Mouse (Mus musculus) heart, embryonic 11.5 days (tissue): ENCODE results near the gene Arhgef25. TPM values are rescaled to one million over a fixed set of nuclear protein-coding genes. Genes with fewer than 3 reads are reported as not detected.

Experiments used
- ATAC-seq: fragments of 200-750 bp; cut with Nextera tagmentation; replicated peaks from 2 replicates; pipeline ENCODE4 v1.8.0; 2017; ENCODE audit warnings: moderate library complexity; ENCODE audit not compliant: insufficient number of reproducible peaks, low FRiP score, low TSS enrichment
- H3K27ac ChIP-seq: fragments of 300-500 bp; sonication (generic); 2 replicates; pipeline ENCODE4 v1.5.1; 2014; ENCODE audit warnings: mild to moderate bottlenecking, low read depth, low read length
- H3K27me3 ChIP-seq: fragments of 300-500 bp; sonication (generic); 2 replicates; pipeline ENCODE4 v1.6.1; 2014; ENCODE audit warnings: mild to moderate bottlenecking, low read length, mixed read lengths; ENCODE audit not compliant: control insufficient read depth, insufficient read depth
- H3K36me3 ChIP-seq: fragments of 300-500 bp; sonication (generic); 2 replicates; pipeline ENCODE4 v1.6.1; 2014; ENCODE audit warnings: mild to moderate bottlenecking, low read length, moderate library complexity, mixed read lengths; ENCODE audit not compliant: control insufficient read depth, insufficient read depth
- H3K4me1 ChIP-seq: fragments of 300-500 bp; sonication (generic); 2 replicates; pipeline ENCODE4 v1.6.1; 2014; ENCODE audit warnings: low read length; ENCODE audit not compliant: control insufficient read depth, insufficient read depth
- H3K4me2 ChIP-seq: fragments of 300-500 bp; sonication (generic); 2 replicates; pipeline ENCODE4 v1.6.1; 2014; ENCODE audit warnings: mild to moderate bottlenecking, moderate library complexity
- H3K4me3 ChIP-seq: fragments of 300-500 bp; sonication (generic); 2 replicates; pipeline ENCODE4 v1.5.1; 2014; ENCODE audit warnings: low read depth, low read length
- H3K9ac ChIP-seq: fragments of 300-500 bp; sonication (generic); 2 replicates; pipeline ENCODE4 v1.6.1; 2014; ENCODE audit warnings: mild to moderate bottlenecking, low read depth, low read length, moderate library complexity
- H3K9me3 ChIP-seq: fragments of 300-500 bp; sonication (generic); replicated peaks from 2 replicates; pipeline ENCODE4 v1.6.1; 2016; ENCODE audit warnings: low read length; ENCODE audit not compliant: control insufficient read depth
- WGBS: fragments of 180-500 bp; shearing (Covaris S2); extraction: QIAGEN DNeasy Blood & Tissue Kit; methylation state at CpG from one replicate; pipeline ENCODE4 v1.1.7; 2014; ENCODE audit not compliant: insufficient replicate concordance; 5-methylcytosine and 5-hydroxymethylcytosine counted together
- polyA plus RNA-seq: library from polyadenylated mRNA; unstranded; fragments of >200 nt; fragmentation: Nextera tagmentation; extraction: Ambion mirVana; gene quantifications from 2 replicates; pipeline ENCODE4 v1.2.1, GENCODE M21; 2014

Gene Arhgef25
- polyA plus RNA-seq, 1 experiment from 2014 or later: 17.9 TPM

DNA sequence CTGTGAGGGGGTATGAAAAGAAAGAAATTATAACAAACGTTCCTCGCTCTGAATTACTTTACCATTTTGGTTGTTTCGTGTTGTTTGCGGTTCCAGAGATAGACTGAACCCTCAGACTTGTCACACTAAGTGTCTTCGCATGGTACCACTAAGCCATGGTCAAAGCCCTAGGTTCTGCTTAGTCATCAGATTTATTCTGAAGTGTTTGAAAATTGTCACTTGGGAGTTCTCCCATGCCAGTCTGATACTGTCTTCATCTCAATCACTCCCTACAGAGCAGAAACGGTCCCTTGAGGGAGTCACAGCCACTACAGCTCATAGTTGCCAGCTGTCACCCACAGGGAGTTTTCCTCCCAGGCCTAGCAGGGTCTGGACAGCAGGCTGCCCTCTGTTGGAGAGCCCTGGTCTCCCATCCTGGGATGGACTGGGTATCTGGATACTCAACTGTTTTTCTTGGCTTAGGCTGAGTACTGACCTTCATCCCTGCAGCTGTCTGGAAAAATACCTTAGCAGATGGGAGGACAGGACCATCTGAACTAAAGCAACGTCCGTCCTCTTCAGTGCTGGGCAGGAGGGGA lies 36.5 kb upstream of the Arhgef25 start:
- Histone ChIP-seq H3K27me3 (0 out of 2 replicates have a peak, but pooled peaks cover 4% of the 10 kb centered on the region), H3K4me1 (no peaks in the 10 kb centered on the region), H3K9ac (no peak overlapping the region), H3K27ac (no peak overlapping the region), H3K9me3 (no peaks in the 10 kb centered on the region), H3K4me2 (no peak overlapping the region), H3K36me3 (no peaks in the 10 kb centered on the region), H3K4me3 (no peak overlapping the region)
- no peak for ATAC-seq
- 58% methylated on average over 8 of the region's 8 CpGs for WGBS

DNA sequence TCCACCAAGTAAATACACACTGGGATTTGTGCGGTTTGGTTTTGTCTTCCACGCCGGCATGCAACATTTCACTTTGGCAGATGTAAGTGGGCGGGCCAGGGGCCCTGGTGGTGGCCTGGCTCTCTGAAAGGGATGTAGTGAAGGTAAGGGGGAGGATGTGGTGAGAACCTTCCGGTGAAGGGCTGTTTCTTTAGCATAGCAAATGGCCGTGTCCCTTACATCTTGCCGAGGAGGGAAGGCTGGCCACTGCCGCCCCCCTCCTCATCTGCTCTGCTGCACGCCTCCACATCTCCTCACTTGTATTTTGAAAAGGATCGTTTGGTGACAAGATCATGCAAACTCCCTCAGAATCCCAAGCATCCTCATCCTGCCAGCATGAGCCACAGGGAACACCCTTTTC lies 35.8 kb upstream of the Arhgef25 start:
- Histone ChIP-seq H3K4me2 (no peak overlapping the region), H3K27me3 (0 out of 2 replicates have a peak, but pooled peaks cover 4% of the 10 kb centered on the region), H3K9ac (no peak overlapping the region), H3K27ac (no peak overlapping the region), H3K4me1 (no peaks in the 10 kb centered on the region), H3K4me3 (no peak overlapping the region), H3K9me3 (no peaks in the 10 kb centered on the region), H3K36me3 (no peaks in the 10 kb centered on the region)
- ATAC-seq: no peak
- 23% methylated on average over 10 of the region's 10 CpGs for WGBS

GRCm38 (mm10) chr10:127225213-127225612 lies 35.3 kb upstream of the Arhgef25 start:
- Histone ChIP-seq H3K4me3 (no peak overlapping the region), H3K27me3 (0 out of 2 replicates have a peak, but pooled peaks cover 1% of the 10 kb centered on the region), H3K9ac (no peak overlapping the region), H3K36me3 (no peaks in the 10 kb centered on the region), H3K4me2 (no peak overlapping the region), H3K27ac (no peak overlapping the region), H3K4me1 (no peaks in the 10 kb centered on the region), H3K9me3 (no peaks in the 10 kb centered on the region)
- WGBS: 43% methylated on average over 6 of the region's 6 CpGs
- ATAC-seq: no peak

DNA sequence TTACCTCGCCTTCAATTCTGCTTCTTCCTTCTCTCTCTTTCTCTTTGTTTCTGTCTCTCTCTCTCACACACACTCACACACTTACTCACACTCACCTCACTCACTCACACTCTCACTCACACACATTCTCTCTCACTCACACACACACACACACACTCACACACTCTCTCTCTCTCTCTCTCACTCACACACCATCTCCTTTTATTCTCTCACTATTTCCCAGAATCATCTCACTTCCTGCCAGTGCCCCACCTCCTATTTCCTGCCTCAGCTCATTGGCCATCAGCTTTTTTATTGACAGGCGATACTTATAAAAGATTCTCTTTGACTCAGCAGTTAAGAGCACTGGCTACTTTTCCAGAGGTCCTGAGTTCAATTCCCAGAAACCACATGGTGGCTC lies 28.5 kb upstream of the Arhgef25 start:
- H3K27ac ChIP-seq: no peak overlapping the region
- no peak overlapping the region for H3K4me2 ChIP-seq
- H3K9me3 ChIP-seq: no peaks in the 10 kb centered on the region
- 87% methylated on average over 2 of the region's 2 CpGs for WGBS
- no peak overlapping the region for H3K9ac ChIP-seq
- no peak for ATAC-seq
- no peak overlapping the region for H3K4me3 ChIP-seq
- H3K36me3 ChIP-seq: no peaks in the 10 kb centered on the region
- H3K27me3 ChIP-seq: no peaks in the 10 kb centered on the region
- H3K4me1 ChIP-seq: no peaks in the 10 kb centered on the region

DNA sequence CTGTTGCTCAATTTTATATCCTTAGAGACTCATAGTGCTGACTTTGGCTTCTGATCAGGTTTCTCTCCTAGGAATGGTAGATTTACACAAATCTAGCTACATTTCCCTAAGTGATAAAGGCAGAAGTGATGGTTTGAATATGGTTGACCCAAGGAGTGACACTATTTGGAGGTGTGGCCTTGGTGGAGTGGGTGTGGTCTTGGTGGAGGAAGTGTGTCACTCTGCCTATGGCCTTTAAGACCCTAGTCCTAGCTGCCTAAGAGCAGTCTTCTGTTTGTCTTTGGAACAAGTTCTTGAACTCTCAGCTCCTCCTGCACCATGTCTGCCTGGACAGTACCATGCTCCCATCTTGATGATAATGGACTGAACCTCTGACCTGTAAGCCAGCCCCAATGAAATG lies 27.3 kb upstream of the Arhgef25 start:
- Histone ChIP-seq H3K4me2 (no peak overlapping the region), H3K27ac (no peak overlapping the region), H3K36me3 (no peaks in the 10 kb centered on the region), H3K9me3 (no peaks in the 10 kb centered on the region), H3K4me1 (no peaks in the 10 kb centered on the region), H3K4me3 (no peak overlapping the region), H3K27me3 (no peaks in the 10 kb centered on the region), H3K9ac (no peak overlapping the region)
- ATAC-seq: no peak

GRCm38 (mm10) chr10:127216456-127216855 lies 26.6 kb upstream of the Arhgef25 start:
- no peak for ATAC-seq
- H3K4me1 ChIP-seq: no peaks in the 10 kb centered on the region
- 84% methylated on average over 11 of the region's 11 CpGs for WGBS

GRCm38 (mm10) chr10:127214422-127214803 lies 24.5 kb upstream of the Arhgef25 start:
- Histone ChIP-seq H3K36me3 (no peaks in the 10 kb centered on the region), H3K4me2 (no peak overlapping the region), H3K27ac (no peak overlapping the region), H3K9me3 (no peaks in the 10 kb centered on the region), H3K27me3 (no peaks in the 10 kb centered on the region), H3K4me3 (no peak overlapping the region), H3K9ac (no peak overlapping the region), H3K4me1 (peaks cover 8% of the 10 kb centered on the region)
- WGBS: 43% methylated on average over 1 of the region's 1 CpGs
- no peak for ATAC-seq

More at GRCm38 (mm10) chr10:127216456-127216855, 26.6 kb upstream of the Arhgef25 start:
- Histone ChIP-seq H3K9me3 (no peaks in the 10 kb centered on the region), H3K4me2 (no peak overlapping the region), H3K4me3 (no peak overlapping the region), H3K9ac (no peak overlapping the region), H3K27me3 (no peaks in the 10 kb centered on the region), H3K27ac (no peak overlapping the region), H3K36me3 (no peaks in the 10 kb centered on the region)

- no peak for ATAC-seq
Measured at GRCm38 (mm10) chr10:127213704-127214421, 24.0 kb upstream of the Arhgef25 start.

DNA sequence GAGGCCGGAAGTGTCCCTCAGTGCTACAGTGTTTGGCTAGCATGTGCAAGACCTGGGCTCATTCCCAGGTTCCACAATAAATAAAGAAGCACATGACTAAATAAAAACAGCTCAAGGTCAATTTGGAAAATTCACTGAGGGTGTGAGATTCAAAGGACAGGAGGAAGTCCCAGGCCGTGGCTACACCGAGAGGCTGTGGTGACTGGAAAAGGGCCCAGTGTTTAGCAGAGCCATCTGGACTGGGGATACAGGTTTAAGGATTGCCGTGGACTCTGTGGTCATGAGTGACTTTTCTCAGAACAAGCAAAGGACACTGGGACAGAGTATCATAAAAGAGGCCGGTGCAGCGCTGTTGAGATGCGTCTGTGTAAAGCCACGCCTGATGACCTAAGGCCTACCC lies 23.4 kb upstream of the Arhgef25 start:
- H3K27me3 ChIP-seq: no peaks in the 10 kb centered on the region
- H3K9me3 ChIP-seq: no peaks in the 10 kb centered on the region
- H3K4me3 ChIP-seq: no peak overlapping the region
- H3K36me3 ChIP-seq: no peaks in the 10 kb centered on the region
- no peak overlapping the region for H3K4me2 ChIP-seq
- no peak overlapping the region for H3K27ac ChIP-seq
- 84% methylated on average over 8 of the region's 8 CpGs for WGBS
- peaks cover 8% of the 10 kb centered on the region for H3K4me1 ChIP-seq
- no peak overlapping the region for H3K9ac ChIP-seq
- ATAC-seq: no peak

More at GRCm38 (mm10) chr10:127213704-127214421, 24.0 kb upstream of the Arhgef25 start:
- Histone ChIP-seq H3K4me1 (peaks cover 8% of the 10 kb centered on the region), H3K27ac (no peak overlapping the region), H3K4me2 (no peak overlapping the region), H3K27me3 (no peaks in the 10 kb centered on the region), H3K9me3 (no peaks in the 10 kb centered on the region), H3K36me3 (no peaks in the 10 kb centered on the region), H3K4me3 (no peak overlapping the region), H3K9ac (no peak overlapping the region)
- WGBS: 80% methylated on average over 13 of the region's 13 CpGs
